Mouse (Mus musculus) urinary bladder, adult 2 months (tissue): ENCODE measurements around the gene Sptbn1. TPM values are rescaled to one million over a fixed set of nuclear protein-coding genes. Genes with fewer than 3 reads are reported as not detected.

Experiments used
- DNase-seq: peaks from one replicate; pipeline ENCODE4 v3.0.0; 2022; ENCODE audit warnings: low spot score
- polyA plus RNA-seq: library from polyadenylated mRNA; depleted of rRNA; stranded (reverse); fragments of >200 nt; gene quantifications from 2 replicates; pipeline ENCODE4 v1.2.3, GENCODE M21; 2012; rRNA removed

Gene Sptbn1
- polyA plus RNA-seq, 1 experiment: 174 TPM

DNA sequence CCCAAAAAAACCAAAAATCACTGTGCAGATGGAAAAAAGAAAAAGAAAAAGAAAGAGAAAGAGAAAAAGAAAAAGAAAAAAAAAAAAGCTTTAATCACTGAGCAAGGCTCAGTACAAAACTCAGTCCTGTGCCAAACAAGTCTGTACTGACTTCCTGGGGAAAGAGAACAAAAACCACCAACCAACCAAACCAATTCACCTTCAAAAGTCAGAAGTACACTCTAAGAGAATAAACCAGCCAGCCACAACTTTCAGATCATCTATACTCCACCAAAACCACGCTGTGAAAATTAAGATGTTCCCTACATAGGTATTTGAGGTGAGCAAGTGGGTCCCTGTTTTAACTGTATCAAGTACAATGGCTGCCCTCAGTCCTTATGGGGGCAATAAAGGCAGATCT is 141.1 kb downstream of the Sptbn1 start:
- no peak for DNase-seq

DNA sequence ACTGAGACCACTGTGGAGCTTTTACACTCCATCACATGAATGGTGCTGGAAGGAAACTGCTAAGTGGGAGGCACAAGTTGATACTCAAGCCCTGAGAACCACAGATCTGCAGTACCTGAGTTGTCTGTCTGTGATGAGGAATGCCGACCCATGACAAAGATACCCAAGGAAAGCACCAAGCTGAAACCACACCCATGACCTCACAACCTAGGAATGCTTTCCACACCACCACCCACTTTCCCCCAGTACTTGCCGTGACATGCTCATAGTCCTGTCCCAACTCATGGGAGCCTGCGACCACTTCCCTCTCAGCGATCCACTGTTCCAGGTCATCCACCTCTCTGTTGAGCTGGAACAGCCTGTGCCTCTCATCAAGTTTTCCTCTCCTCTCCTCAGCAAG is 149.9 kb downstream of the Sptbn1 start:
- DNase-seq: no peak

DNA sequence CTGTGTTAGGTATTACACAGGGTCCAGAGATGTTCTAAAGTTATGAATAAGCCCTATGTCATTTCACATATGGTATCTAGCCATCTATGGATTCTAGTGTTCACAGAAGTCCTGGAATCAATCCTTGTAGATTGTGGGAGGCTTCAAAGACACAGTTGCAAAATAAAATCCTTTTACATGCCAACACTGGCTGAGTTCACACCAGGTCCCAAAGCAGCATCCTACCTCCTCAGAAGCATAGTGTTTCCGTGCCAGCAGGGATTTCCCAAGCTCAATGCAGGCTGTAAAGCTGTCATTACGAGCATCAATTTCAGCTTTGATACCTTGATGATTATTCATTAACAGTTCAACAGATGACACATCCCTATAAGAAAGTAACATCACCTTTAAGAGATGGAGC is 154.3 kb downstream of the Sptbn1 start:
- DNase-seq: no peak

DNA sequence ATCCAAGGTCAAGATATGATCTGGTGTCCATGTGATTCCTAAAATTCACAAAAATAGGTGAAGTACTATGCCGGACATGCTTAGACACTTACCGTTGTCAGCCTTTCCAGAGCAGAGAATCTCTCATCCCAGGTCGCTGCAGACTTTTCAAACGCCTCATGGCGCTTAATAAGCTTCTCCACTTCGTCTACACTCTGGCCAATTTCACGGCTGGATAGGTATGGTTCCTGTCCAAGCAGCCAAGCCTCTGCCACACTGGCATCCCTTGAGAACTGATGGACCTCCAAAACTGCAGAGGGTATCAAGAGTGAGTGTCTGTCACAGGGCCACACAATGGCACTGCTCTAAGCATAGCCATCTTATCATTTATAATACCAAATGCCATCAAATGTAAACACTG is 157.3 kb downstream of the Sptbn1 start:
- DNase-seq: no peak

DNA sequence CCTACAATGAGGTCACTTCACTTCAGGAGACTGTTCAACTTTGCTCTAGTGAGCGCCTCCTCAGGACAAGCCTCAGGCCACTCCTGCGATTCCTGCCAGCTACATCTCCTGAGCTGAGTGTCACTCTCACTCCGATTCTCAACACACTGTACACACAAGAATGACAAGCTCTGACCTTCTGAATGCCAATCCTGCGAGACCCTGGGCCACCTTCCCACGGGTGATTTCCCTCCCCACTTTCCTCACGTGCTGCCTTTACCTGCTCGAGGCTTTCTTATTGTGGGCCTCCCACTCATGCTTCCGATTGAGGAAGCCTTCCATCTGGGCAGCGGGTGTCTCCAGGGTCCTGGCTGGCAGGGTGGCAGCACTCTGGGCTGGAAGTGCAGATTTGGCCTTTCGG is 163.8 kb downstream of the Sptbn1 start:
- no peak for DNase-seq

DNA sequence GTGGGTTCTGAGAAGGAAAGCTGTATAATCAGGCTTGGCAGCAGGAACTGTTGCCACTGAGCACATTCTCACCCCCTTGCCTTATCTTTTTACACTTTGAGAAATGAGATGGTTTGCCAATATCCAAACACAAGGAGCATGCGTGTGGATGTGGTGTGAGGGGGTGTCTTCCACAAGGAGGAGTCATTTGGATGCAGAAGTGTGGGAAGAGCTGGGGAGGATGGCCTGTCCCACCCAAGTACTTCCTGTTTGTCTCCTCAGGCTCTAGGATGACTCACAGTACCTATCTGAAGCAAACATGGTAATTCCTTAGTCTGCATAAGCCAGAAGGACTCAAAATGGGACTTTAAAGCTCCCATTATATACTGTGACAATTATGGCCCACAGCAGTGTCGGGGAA is 165.4 kb downstream of the Sptbn1 start:
- DNase-seq: no peak

DNA sequence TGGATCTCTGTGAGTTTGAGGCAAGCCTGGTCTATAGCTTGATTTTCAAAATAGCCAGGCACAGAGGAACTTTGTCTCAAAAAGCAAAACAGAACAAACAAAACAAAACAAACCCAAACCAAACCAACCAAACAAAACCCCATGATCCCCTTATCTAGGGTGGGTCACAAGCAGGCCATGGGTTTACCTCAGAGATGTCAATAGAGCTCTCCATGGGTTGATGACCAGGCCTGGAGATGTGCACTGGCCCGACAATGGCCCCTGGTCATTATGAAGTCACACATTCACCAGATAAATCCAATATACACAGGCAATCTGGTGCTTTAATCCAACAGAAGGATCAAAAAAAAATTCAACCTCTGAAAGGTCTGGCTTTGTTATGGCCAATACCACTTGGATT is 166.2 kb downstream of the Sptbn1 start:
- DNase-seq: no peak

DNA sequence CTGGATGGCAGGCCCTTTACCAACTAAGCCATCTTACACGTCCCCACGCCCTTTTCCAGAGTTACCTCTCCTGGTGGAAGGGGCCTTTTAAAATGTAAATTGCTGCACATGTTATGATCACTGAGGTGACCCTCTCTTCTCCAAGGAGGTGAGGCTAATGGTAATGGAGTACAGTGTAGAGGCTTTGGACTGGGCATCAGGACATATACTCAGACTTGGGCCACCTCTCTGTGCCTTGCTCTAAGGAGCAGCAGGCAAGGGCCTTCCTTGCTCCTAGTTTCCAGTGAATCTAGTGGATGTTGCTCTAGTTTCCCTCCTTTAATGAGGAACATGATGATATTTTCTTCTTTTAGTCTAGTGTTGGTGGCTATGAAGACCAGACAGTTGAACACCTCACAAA is 166.8 kb downstream of the Sptbn1 start:
- DNase-seq: no peak

DNA sequence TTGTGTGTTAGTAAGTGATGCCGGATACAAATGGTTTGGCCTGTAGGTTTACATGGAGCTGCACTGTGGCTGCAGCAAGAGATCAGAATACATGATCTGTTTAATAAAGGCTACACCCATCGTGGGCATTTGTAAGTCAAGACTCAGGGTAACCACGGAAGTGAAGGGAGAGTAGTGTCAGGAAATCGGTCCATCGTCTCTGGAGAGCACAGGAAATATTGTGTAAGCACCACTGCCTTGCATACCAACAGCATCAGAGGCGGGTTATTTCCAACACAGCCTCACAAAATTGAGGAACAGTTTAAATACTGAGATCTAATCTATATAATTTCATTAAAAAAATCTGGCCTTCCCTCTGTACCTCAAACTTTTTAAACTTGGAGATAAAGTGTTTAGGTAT is 168.1 kb downstream of the Sptbn1 start:
- no peak for DNase-seq

DNA sequence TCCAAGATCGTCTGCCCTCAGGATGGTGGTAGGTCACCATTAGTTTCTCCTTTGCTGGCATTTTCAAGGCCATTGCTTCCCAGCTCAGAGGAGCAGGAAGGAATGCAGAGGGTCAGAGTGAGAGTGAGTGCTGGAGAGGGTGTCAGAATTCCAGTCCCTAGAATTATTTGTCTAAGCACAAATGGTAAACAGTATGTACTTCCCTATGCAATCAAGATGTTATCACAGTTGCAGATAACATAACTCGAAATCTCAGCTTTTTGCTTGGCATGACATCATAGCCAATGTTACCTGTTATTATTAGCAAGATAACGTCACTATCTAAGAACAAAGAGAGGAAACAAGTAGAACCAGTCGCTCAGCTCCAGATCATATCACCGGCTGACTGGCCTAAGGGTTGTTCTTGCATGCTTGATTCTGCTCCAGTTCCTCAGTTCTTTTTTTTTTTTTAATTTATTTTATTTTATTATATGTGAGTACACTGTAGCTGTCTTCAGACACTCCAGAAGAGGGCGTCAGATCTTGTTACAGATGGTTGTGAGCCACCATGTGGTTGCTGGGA is 172.7 kb downstream of the Sptbn1 start:
- no peak for DNase-seq

DNA sequence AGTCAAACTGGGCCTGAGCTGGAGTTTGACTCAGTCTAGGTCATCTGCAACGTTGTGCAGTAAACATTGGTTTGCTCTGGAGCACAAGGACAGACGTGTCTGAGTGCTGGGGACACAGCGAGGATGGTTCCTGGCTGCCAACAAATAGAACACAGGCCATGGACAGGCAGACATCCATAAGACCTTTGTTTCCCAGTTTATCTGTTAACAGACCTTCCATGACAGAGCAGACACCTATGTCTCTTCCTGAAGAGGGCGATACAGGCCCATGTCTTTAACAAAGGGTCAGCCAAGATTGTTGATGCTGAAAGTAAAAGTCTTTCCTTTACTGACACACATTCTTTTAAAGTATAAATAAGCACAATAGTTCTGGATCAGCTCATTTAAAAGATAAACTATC is 176.1 kb downstream of the Sptbn1 start:
- no peak for DNase-seq

DNA sequence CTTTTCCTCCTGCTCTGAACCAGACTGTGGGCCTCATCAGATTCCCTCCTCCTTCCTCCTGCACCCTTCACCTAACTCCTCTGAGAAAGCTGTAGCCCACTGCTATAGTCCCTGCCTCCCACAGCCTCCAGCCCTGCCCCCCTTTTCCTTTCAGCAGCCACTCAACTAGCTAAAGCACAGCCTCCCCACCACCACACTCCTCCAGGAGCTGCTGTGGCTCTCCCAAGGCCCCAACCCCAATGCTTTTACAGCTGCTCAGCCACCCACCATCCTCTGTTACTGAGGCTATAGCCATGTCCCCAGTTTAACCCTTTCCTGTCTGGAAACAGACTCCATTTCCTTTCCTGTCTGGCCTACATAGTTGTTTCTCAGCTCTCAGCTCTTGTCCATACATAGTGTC is 182.9 kb downstream of the Sptbn1 start:
- DNase-seq: no peak

DNA sequence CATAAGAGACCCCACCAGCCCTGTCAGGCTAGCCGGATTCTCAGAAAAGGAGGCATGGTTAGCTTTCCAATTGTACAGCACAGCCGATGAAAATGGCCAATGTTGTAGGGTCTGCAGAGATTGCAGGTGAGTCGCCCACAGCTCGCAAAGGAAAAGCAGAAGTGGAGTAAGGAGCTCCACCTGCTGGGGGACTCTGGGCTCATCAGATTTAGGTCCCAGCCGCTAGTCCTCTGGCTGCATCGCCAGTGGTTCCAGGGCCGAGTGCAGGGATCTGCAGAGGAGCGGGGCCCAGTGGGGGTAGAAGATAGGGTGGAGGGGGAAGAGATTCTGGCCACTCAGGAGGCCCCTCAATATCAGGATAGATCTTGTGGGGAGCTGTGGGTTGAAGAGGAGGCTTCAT is 210.7 kb downstream of the Sptbn1 start:
- DNase-seq: no peak

Other genes starting within 250 kb of the Sptbn1 start
- 4.5 and 4.7 TPM in 2 replicates for gene Eml6, start 242.1 kb downstream of the Sptbn1 start, polyA plus RNA-seq
- gene 4930505A04Rik, start 203.7 kb upstream of the Sptbn1 start, polyA plus RNA-seq: 0.66 and 0.74 TPM in 2 replicates